Mouse (Mus musculus): ENCODE results near the gene Bcas2. TPM values are rescaled to one million over a fixed set of nuclear protein-coding genes. Genes with fewer than 3 reads are reported as not detected.
A peak's percentile ranks its signal among the peaks of the same experiment; 100 is the strongest.
"Not testable (repeated sequence)": the region's sequence is repeated elsewhere in the genome, so short reads cannot be mapped to it uniquely, and the experiment has no call there.

The Bcas2 gene
- polyA plus RNA-seq, 1 experiment from 2014 or later: 192 TPM

DNA sequence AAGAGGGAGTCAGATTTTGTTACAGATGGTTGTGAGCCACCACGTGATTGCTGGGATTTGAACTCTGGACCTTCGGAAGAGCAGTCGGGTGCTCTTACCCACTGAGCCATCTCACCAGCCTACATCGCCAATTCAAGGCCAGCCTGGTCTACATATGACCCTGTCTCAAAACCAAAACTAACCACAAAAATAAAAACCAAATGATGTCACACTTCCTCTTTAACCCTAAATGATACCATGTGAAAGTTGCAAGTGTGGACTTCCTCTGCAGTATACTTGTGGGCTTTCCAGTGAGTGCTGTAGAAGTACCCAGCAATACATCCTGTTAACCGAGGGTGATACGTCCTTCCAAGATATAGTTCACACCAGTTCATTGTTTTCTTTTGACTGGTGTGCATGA, 34.9 kb downstream of the Bcas2 start:
- no peaks in the 10 kb centered on the region for H3K4me1 ChIP-seq (ENCODE audit: insufficient read depth)
- no peaks in the 10 kb centered on the region for H3K36me3 ChIP-seq (ENCODE audit: insufficient read depth)
- ATAC-seq (ENCODE audit: insufficient read depth): no peak
- no peak overlapping the region for H3K4me3 ChIP-seq (ENCODE audit: low read depth, low read length)
- H3K27ac ChIP-seq (ENCODE audit: low read depth): no peak overlapping the region
- no peaks in the 10 kb centered on the region for H3K9me3 ChIP-seq (ENCODE audit: low read depth, low read length)
- no peak for TF ChIP-seq CTCF (IDR thresholded peaks at IDR 0.05; ENCODE audit: low read depth)
- no peak overlapping the region for H3K4me2 ChIP-seq
- no peaks in the 10 kb centered on the region for H3K27me3 ChIP-seq (ENCODE audit: insufficient read depth, low read length)
- no peak overlapping the region for H3K9ac ChIP-seq
- no peak for DNase-seq
- WGBS: 79% methylated on average over 6 of the region's 6 CpGs

DNA sequence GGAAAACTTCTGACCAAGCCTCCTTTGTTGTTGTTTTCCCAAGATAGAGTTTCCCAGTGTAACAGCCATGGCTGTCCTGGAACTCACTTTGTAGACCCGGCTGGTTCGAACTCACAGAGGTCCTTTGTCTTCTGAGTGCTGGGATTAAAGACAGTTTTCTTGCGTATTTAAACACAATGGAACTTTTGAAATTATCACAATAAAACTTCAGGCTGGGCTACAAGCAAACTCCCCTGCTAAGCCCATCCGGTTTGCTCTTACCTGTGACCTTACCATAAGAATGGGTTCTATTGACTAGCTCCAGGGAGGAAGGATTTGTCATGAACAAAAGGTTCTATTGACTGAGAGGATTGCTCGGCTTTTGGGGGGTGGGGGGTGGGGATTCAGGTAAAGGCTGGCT, 36.3 kb downstream of the Bcas2 start:
- Histone ChIP-seq H3K27ac (ENCODE audit: low read depth) (no peak overlapping the region), H3K36me3 (ENCODE audit: insufficient read depth) (no peaks in the 10 kb centered on the region), H3K9me3 (ENCODE audit: low read depth, low read length) (no peaks in the 10 kb centered on the region), H3K27me3 (ENCODE audit: insufficient read depth, low read length) (no peaks in the 10 kb centered on the region), H3K4me1 (ENCODE audit: insufficient read depth) (no peaks in the 10 kb centered on the region), H3K4me2 (no peak overlapping the region), H3K4me3 (ENCODE audit: low read depth, low read length) (no peak overlapping the region), H3K9ac (no peak overlapping the region)
- no peak for TF ChIP-seq CTCF (IDR thresholded peaks at IDR 0.05; ENCODE audit: low read depth)
- 50% methylated on average over 5 of the region's 5 CpGs for WGBS
- no peak for ATAC-seq (ENCODE audit: insufficient read depth)
- DNase-seq: peak; percentile 8

DNA sequence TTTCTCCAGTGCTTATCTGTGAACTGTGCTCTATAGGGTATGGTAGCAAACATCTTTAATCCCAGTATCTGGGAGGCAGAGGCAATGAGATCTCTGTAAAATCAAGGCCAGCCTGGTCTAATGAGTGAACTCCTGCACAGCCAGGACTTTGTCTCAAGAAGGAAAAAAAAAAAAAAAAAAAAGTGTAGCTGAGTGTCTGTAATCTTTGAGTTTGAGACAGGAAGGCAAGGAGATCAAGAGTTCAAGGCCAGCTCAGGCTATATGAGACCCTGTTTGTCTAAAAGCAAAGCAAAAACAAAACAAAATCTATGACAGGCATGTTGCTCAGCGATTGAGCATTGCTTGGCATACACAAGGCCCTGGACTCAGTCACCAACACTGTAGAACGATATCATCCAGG, 36.8 kb downstream of the Bcas2 start:
- TF ChIP-seq CTCF (IDR thresholded peaks at IDR 0.05; ENCODE audit: low read depth): no peak
- no peak for ATAC-seq (ENCODE audit: insufficient read depth)

DNA sequence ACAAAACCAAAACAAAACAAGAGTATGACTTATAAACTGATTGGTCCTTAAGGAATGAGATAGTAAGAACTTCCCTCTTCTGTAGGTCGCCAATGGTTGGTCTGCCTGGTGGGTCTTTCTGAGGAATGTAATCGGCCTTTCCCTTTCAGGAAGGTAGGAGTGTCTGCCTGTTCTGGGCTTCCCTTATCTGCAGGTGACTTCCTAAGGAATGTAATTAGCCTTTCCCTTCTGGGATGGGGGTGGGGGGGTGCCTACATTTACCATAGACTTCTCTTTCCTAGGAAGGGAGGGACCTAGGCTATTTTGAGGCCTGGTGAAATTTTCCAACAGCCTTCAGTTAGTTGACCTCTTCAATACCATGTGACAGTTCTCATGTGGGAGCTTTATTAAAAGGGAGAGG, 39.6 kb downstream of the Bcas2 start:
- no peak for ATAC-seq (ENCODE audit: insufficient read depth)
- Histone ChIP-seq H3K9ac (no peak overlapping the region), H3K4me3 (ENCODE audit: low read depth, low read length) (no peak overlapping the region), H3K4me2 (no peak overlapping the region), H3K36me3 (ENCODE audit: insufficient read depth) (no peaks in the 10 kb centered on the region), H3K4me1 (ENCODE audit: insufficient read depth) (no peaks in the 10 kb centered on the region), H3K9me3 (ENCODE audit: low read depth, low read length) (no peaks in the 10 kb centered on the region), H3K27ac (ENCODE audit: low read depth) (no peak overlapping the region), H3K27me3 (ENCODE audit: insufficient read depth, low read length) (no peaks in the 10 kb centered on the region)
- WGBS: 69% methylated on average over 2 of the region's 2 CpGs
- no peak for TF ChIP-seq CTCF (IDR thresholded peaks at IDR 0.05; ENCODE audit: low read depth)
- DNase-seq: no peak

More for the DNA sequence above, 36.8 kb downstream of the Bcas2 start:
- WGBS: 69% methylated on average over 2 of the region's 2 CpGs
- Histone ChIP-seq H3K27me3 (ENCODE audit: insufficient read depth, low read length) (no peaks in the 10 kb centered on the region), H3K4me1 (ENCODE audit: insufficient read depth) (no peaks in the 10 kb centered on the region), H3K27ac (ENCODE audit: low read depth) (no peak overlapping the region), H3K9me3 (ENCODE audit: low read depth, low read length) (no peaks in the 10 kb centered on the region), H3K4me3 (ENCODE audit: low read depth, low read length) (no peak overlapping the region), H3K36me3 (ENCODE audit: insufficient read depth) (no peaks in the 10 kb centered on the region), H3K9ac (no peak overlapping the region), H3K4me2 (no peak overlapping the region)
- DNase-seq: no peak

DNA sequence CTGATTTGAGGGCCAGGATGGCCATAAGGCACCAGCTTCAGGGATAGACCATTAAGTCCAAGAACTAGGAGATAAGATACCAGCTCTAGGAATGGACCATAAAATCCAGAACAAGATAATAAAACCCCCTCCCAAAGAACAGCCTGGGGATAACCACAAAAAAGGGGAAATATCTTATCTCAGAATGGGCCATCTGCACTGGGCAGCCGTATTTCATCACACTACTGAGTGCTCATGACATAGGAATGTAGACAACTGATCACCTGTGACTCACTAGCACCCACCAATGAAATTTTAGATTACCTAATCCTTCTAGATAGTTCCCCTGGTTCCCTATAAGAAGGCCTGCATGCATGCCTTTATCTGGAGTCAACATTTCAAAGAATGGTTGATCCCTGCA, 40.7 kb downstream of the Bcas2 start:
- DNase-seq (no peak), ATAC-seq (ENCODE audit: insufficient read depth) (no peak)
- no peak overlapping the region for H3K4me3 ChIP-seq (ENCODE audit: low read depth, low read length)
- no peak overlapping the region for H3K27ac ChIP-seq (ENCODE audit: low read depth)
- H3K9me3 ChIP-seq (ENCODE audit: low read depth, low read length): no peaks in the 10 kb centered on the region
- H3K9ac ChIP-seq: no peak overlapping the region
- no peaks in the 10 kb centered on the region for H3K27me3 ChIP-seq (ENCODE audit: insufficient read depth, low read length)
- TF ChIP-seq CTCF (IDR thresholded peaks at IDR 0.05; ENCODE audit: low read depth): no peak
- no peaks in the 10 kb centered on the region for H3K36me3 ChIP-seq (ENCODE audit: insufficient read depth)
- no peak overlapping the region for H3K4me2 ChIP-seq
- WGBS: 47% methylated on average over 1 of the region's 1 CpGs
- no peaks in the 10 kb centered on the region for H3K4me1 ChIP-seq (ENCODE audit: insufficient read depth)

DNA sequence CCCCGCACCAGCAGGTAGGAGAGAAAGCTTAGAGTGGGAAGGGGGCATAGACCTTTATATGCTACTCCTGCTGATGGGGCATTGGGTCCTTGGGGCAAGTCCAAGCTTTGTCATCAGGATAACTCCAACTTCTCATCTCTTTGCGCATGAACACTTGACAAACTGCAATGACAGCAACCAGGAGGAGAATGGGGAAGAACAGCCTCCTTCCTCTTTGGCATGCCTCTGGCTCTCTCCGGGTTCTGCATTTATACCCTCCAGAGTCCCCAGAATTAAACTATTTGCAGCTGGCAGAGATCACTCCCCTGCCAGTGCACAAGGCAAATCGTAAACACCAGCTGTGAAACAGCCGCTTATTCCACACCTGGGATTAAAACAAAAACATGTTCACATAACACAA, 42.1 kb downstream of the Bcas2 start:
- no peaks in the 10 kb centered on the region for H3K4me1 ChIP-seq (ENCODE audit: insufficient read depth)
- H3K9ac ChIP-seq: no peak overlapping the region
- ATAC-seq (ENCODE audit: insufficient read depth): no peak
- H3K4me3 ChIP-seq (ENCODE audit: low read depth, low read length): no peak overlapping the region
- H3K27me3 ChIP-seq (ENCODE audit: insufficient read depth, low read length): no peaks in the 10 kb centered on the region
- no peak for DNase-seq
- no peak for TF ChIP-seq CTCF (IDR thresholded peaks at IDR 0.05; ENCODE audit: low read depth)
- WGBS: 63% methylated on average over 5 of the region's 5 CpGs
- H3K36me3 ChIP-seq (ENCODE audit: insufficient read depth): no peaks in the 10 kb centered on the region
- H3K27ac ChIP-seq (ENCODE audit: low read depth): no peak overlapping the region
- no peaks in the 10 kb centered on the region for H3K9me3 ChIP-seq (ENCODE audit: low read depth, low read length)
- no peak overlapping the region for H3K4me2 ChIP-seq

DNA sequence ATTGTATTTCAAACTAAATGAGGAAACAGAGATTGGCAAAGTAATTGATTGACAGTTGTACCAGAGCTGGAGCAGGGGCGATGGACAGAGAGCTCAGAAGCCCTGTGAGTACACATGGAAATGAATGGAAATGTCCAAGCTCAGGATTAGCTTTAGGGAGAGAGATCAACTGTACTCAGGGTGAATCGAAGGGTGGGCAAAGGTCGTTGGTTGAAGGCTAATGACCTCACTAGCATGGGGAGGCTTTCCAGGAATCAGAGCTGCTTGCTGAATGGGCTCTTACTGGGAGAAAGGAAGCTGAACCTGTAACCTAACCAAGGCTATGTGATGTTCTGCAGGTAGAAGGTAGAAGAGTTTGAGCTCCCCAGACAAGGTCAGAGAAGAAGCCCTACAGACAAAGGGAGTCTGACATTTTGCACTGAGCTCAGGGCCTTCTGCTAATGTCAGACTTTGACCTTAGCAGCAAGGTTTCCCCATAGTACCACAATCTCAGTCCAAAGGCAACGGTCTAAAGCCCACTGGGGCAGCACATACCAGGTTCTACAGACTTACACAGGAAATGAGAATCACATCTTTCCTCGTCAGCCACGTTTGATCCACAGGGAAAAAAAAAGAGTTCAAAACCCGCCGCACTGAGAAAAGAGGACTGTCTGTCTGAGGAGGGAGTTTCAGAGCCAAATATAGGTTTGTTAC, 43.3 kb downstream of the Bcas2 start:
- no peak for ATAC-seq (ENCODE audit: insufficient read depth)
- H3K9ac ChIP-seq: no peak overlapping the region
- TF ChIP-seq CTCF (IDR thresholded peaks at IDR 0.05; ENCODE audit: low read depth): no peak

DNA sequence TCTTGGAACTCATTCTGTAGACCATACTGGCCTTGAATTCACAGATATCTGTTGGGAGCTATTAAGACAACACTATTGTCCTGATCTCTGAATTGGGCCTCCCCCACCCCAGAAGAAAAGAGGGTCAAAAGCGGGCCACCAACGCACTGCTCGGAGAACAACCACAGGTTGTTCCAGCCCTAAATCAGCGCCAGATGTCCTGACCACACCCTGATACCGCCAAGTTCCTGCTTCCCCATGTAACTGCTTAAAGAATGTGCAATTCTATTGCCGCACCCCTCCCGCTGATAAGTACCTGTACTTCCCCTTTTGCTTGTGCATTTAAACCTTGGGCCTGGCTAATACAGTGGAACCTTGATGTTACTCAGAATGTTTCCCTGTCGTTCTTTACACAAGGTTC, 43.9 kb downstream of the Bcas2 start:
- H3K9ac ChIP-seq; H3K27me3 ChIP-seq (ENCODE audit: insufficient read depth, low read length); H3K4me2 ChIP-seq; ATAC-seq (ENCODE audit: insufficient read depth); H3K4me1 ChIP-seq (ENCODE audit: insufficient read depth); H3K4me3 ChIP-seq (ENCODE audit: low read depth, low read length); DNase-seq; H3K9me3 ChIP-seq (ENCODE audit: low read depth, low read length); H3K27ac ChIP-seq (ENCODE audit: low read depth); H3K36me3 ChIP-seq (ENCODE audit: insufficient read depth): not testable (repeated sequence)
- 89% methylated on average over 8 of the region's 8 CpGs for WGBS

More for the DNA sequence above, 43.3 kb downstream of the Bcas2 start:
- Histone ChIP-seq H3K9me3 (ENCODE audit: low read depth, low read length) (no peaks in the 10 kb centered on the region), H3K27me3 (ENCODE audit: insufficient read depth, low read length) (no peaks in the 10 kb centered on the region), H3K4me1 (ENCODE audit: insufficient read depth) (no peaks in the 10 kb centered on the region), H3K27ac (ENCODE audit: low read depth) (no peak overlapping the region), H3K4me2 (no peak overlapping the region), H3K4me3 (ENCODE audit: low read depth, low read length) (no peak overlapping the region), H3K36me3 (ENCODE audit: insufficient read depth) (no peaks in the 10 kb centered on the region)
- no peak for DNase-seq
- WGBS: 83% methylated on average over 8 of the region's 8 CpGs
